Mouse (Mus musculus) embryonic fibroblast, embryonic 13.5 days (primary cell): ENCODE results near the gene Aes. TPM values are rescaled to one million over a fixed set of nuclear protein-coding genes. Genes with fewer than 3 reads are reported as not detected.
A peak's percentile ranks its signal among the peaks of the same experiment; 100 is the strongest.

ENCODE experiments used
- H3K27ac ChIP-seq: 2 replicates; pipeline ENCODE4 v1.5.1; 2012; ENCODE audit warnings: low read length, control low read depth, inconsistent platforms; ENCODE audit not compliant: insufficient read depth
- H3K4me1 ChIP-seq: 2 replicates; pipeline ENCODE4 v1.6.1; 2011; ENCODE audit warnings: low read length; ENCODE audit not compliant: control insufficient read depth, insufficient read depth
- H3K4me3 ChIP-seq: 2 replicates; pipeline ENCODE4 v1.5.1; 2011; ENCODE audit warnings: mild to moderate bottlenecking, control low read depth, low read length; ENCODE audit not compliant: insufficient read depth
- CTCF ChIP-seq: IDR thresholded peaks from 2 replicates; pipeline ENCODE4 v1.5.1; 2011; ENCODE audit warnings: mild to moderate bottlenecking, control low read depth, low read length, moderate library complexity, borderline replicate concordance; ENCODE audit not compliant: insufficient read depth
- POLR2A ChIP-seq: IDR thresholded peaks from 2 replicates; pipeline ENCODE4 v1.6.1; 2011; ENCODE audit warnings: low read depth, mild to moderate bottlenecking, control low read depth, low read length, moderate library complexity
- polyA plus RNA-seq: library from polyadenylated mRNA; stranded (reverse); fragments of >200 nt; gene quantifications from 2 replicates; pipeline ENCODE4 v1.2.4, GENCODE M21; 2011; ENCODE audit warnings: low read depth; ENCODE audit not compliant: missing spikeins, insufficient read length

The Aes gene
- polyA plus RNA-seq, 1 experiment, result 424 TPM

- Histone ChIP-seq H3K4me3 (peak overlapping the region; percentile 90), H3K27ac (no peak overlapping the region), H3K4me1 (peaks cover 3% of the 10 kb centered on the region; the same call in 1 of the 2 replicates)
- no peak for TF ChIP-seq POLR2A
- no peak for TF ChIP-seq CTCF
These were observed 15.7 kb upstream of the Aes start for GRCm38 (mm10) chr10:81543633-81544032.

DNA sequence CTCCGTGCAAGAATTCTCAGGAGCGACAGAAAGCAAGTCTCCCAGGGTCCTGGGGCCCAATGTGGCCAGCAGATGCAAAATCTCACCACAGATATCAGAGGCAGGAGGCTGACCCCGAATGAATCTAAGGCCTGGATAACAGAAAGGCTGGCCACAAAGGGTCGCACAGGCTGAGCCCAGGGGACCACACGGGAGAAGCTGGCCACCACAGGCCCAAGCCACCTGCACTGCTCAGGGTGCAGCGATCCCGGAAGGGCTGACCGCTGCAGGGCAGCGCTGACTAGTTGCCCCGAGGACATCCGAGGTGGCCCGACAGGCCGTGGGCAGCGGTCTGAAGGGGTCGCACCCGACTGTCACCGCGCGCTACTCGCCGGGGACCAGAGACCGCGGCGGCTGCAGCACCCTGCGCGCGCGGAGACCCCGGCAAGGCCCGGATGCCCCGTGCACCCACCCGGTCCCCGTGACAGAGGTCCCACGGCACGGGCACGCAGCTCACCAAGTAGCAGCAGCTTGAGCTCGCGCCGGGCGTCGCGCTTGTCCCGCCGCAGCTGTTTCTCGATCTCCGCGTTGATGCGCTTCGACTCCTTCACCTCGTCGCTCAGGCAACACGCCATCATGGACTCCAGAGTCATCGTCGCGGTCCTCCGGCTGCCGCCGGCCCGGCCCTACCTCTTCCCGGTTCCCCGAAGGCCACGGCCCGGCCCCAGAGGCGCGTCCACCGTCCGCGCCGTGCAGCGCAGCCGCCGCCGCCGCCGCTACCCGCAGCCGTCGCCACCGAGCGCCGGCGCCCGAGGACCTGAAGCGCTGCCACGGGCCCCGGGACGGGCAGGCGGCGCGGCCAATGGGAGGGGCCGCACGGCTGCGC lies 14.8 kb upstream of the Aes start:
- Histone ChIP-seq H3K27ac (peak overlapping the region; percentile 46; the same call in 1 of the 2 replicates), H3K4me1 (peaks cover 3% of the 10 kb centered on the region; the same call in 1 of the 2 replicates), H3K4me3 (peak overlapping the region; percentile 90)
- no peak for TF ChIP-seq CTCF
- peak; percentile 41; the same call in 1 of the 2 replicates for TF ChIP-seq POLR2A

GRCm38 (mm10) chr10:81545161-81545747 lies 14.0 kb upstream of the Aes start, which contains the start of gene Gna11:
TSS of gene Gna11 (minus strand) at chr10:81545190.
- H3K27ac ChIP-seq, result peak within 1 kb of the TSS; percentile 96
- TF ChIP-seq POLR2A, result peak; percentile 87
- no peak for TF ChIP-seq CTCF

DNA sequence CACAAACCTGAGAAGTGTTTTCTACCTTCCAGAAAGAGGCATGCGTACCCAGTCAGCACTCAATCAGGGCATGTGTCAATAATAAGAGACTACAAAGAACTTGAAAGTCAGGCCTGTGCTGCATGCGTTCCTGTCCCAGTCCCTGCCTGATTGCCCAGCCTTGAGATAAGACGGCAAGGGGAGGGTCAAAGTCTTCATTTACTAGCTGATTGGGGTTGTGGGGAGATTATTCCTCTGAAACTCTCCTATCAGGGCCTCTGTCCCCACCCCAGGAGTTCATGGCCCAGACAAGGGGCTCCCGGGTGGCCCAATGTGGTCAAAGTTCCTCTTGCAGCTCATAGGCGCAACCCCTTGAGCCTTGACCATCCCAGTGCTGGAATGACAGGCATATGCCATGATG lies 13.0 kb upstream of the Aes start:
- no peak overlapping the region for H3K27ac ChIP-seq
- H3K4me1 ChIP-seq, result peaks cover 3% of the 10 kb centered on the region; the same call in 1 of the 2 replicates
- H3K4me3 ChIP-seq, result no peak overlapping the region
- TF ChIP-seq CTCF (no peak), POLR2A (no peak)

More at GRCm38 (mm10) chr10:81545161-81545747, 14.0 kb upstream of the Aes start, which contains the start of gene Gna11:
- H3K4me3 ChIP-seq, result peak within 1 kb of the TSS; percentile 90
- peaks cover 3% of the 10 kb centered on the region; the same call in 1 of the 2 replicates for H3K4me1 ChIP-seq

- Histone ChIP-seq H3K4me1 (peaks cover 3% of the 10 kb centered on the region; the same call in 1 of the 2 replicates), H3K27ac (no peak overlapping the region), H3K4me3 (no peak overlapping the region)
- TF ChIP-seq CTCF, result no peak
- no peak for TF ChIP-seq POLR2A
These were observed 12.3 kb upstream of the Aes start for GRCm38 (mm10) chr10:81546788-81547571.

DNA sequence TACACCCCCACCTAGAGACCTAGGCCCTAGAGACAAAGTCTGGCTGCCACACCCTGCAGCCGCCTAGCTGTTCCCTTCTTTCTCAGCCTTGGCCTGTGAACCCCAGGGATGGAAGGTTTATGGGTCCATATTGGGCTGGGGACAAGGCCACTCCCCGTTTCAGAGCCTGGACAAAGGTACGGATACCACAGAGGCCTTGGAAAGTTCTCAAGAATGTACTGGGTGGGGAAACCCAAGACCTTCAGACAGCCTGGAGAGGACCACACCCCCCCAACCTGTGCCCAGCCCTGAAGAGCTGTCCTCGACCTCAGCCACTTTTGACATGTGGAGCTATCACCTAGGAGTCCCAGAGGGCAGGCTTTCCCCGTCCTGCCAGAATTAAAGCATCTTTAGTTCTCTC lies 10.3 kb upstream of the Aes start:
- H3K4me3 ChIP-seq, result no peak overlapping the region
- H3K27ac ChIP-seq, result no peak overlapping the region
- TF ChIP-seq POLR2A (no peak), CTCF (no peak)
- H3K4me1 ChIP-seq, result no peaks in the 10 kb centered on the region; the same call in 1 of the 2 replicates

GRCm38 (mm10) chr10:81550257-81550656 lies 9.0 kb upstream of the Aes start:
- H3K4me1 ChIP-seq, result no peaks in the 10 kb centered on the region; the same call in 1 of the 2 replicates
- H3K4me3 ChIP-seq, result no peak overlapping the region
- no peak overlapping the region for H3K27ac ChIP-seq
- TF ChIP-seq CTCF (peak; percentile 77), POLR2A (no peak)

GRCm38 (mm10) chr10:81551597-81552102 lies 7.6 kb upstream of the Aes start:
- Histone ChIP-seq H3K27ac (no peak overlapping the region), H3K4me3 (no peak overlapping the region), H3K4me1 (no peaks in the 10 kb centered on the region)
- TF ChIP-seq CTCF, result peak; percentile 53; the same call in 1 of the 2 replicates
- TF ChIP-seq POLR2A, result no peak

DNA sequence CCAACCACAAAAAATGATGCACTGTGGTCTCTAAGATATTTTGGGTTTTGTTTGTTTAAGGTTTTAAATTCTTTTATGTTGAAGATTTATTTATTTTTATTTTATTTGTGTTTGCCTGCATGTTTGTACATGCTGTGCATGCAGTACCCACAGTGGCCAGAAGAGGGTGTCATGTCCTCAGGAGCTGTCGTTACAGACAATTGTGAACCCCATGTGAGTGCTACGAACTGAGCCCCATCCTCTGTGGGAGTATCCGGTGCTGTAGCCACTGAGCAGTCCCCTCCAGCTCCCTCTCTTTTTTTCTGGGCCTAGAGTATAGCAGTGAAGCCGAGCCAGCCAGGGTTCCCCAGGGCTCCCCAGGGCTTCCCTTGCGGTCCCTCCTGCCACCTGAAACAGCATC lies 6.1 kb upstream of the Aes start:
- H3K4me3 ChIP-seq, result no peak overlapping the region
- TF ChIP-seq POLR2A, result no peak
- peak; percentile 66 for TF ChIP-seq CTCF
- H3K27ac ChIP-seq, result no peak overlapping the region
- H3K4me1 ChIP-seq, result no peaks in the 10 kb centered on the region
